Mouse (Mus musculus): ENCODE results near the gene Csrnp3.
"Not testable (repeated sequence)": the region's sequence is repeated elsewhere in the genome, so short reads cannot be mapped to it uniquely, and the experiment has no call there.

Gene Csrnp3

GRCm38 (mm10) chr2:65845551-65845950 lies at the start of gene Csrnp3:
Gene Csrnp3, plus strand, starts transcription at chr2:65845767.
- DNase-seq = peak; percentile 55

GRCm38 (mm10) chr2:65801054-65801709 lies 44.4 kb upstream of the Csrnp3 start:
- no peak for DNase-seq

GRCm38 (mm10) chr2:65806556-65806955 lies 39.0 kb upstream of the Csrnp3 start:
- no peak for DNase-seq

GRCm38 (mm10) chr2:65811203-65811602 lies 34.4 kb upstream of the Csrnp3 start:
- DNase-seq = not testable (repeated sequence)

- DNase-seq = peak; percentile 28
Observed at GRCm38 (mm10) chr2:65818080-65818796, 27.3 kb upstream of the Csrnp3 start.

GRCm38 (mm10) chr2:65820114-65820769 lies 25.3 kb upstream of the Csrnp3 start:
- no peak for DNase-seq

GRCm38 (mm10) chr2:65826314-65826713 lies 19.3 kb upstream of the Csrnp3 start:
- no peak for DNase-seq

GRCm38 (mm10) chr2:65826801-65827200 lies 18.8 kb upstream of the Csrnp3 start:
- no peak for DNase-seq

- no peak for DNase-seq
Observed at GRCm38 (mm10) chr2:65828699-65829098, 16.9 kb upstream of the Csrnp3 start.

- no peak for DNase-seq
Observed at GRCm38 (mm10) chr2:65832738-65833395, 12.7 kb upstream of the Csrnp3 start.

- DNase-seq = no peak
Observed at GRCm38 (mm10) chr2:65833421-65833820, 12.1 kb upstream of the Csrnp3 start.

- no peak for DNase-seq
Observed at GRCm38 (mm10) chr2:65841606-65842005, 4.0 kb upstream of the Csrnp3 start.

GRCm38 (mm10) chr2:65842356-65842755 lies 3.2 kb upstream of the Csrnp3 start:
- no peak for DNase-seq

GRCm38 (mm10) chr2:65846000-65846755 lies 611 bp downstream of the Csrnp3 start:
- no peak for DNase-seq

- DNase-seq = no peak
Observed at GRCm38 (mm10) chr2:65847463-65848110, 2.0 kb downstream of the Csrnp3 start.

- DNase-seq = no peak
Observed at GRCm38 (mm10) chr2:65848706-65849105, 3.1 kb downstream of the Csrnp3 start.

- not testable (repeated sequence) for DNase-seq
Observed at GRCm38 (mm10) chr2:65850282-65850681, 4.7 kb downstream of the Csrnp3 start.

- DNase-seq = no peak
Observed at GRCm38 (mm10) chr2:65856791-65857190, 11.2 kb downstream of the Csrnp3 start.

GRCm38 (mm10) chr2:65859767-65860727 lies 14.5 kb downstream of the Csrnp3 start:
- no peak for DNase-seq

- DNase-seq = no peak
Observed at GRCm38 (mm10) chr2:65864778-65865339, 19.3 kb downstream of the Csrnp3 start.
